Mouse (Mus musculus): ENCODE measurements around the gene Golga4.

- no peak for TF ChIP-seq GATA1 (IDR thresholded peaks at IDR 0.05; ENCODE audit: borderline replicate concordance, low read length)
- no peak for TF ChIP-seq FLI1 (IDR thresholded peaks at IDR 0.05; ENCODE audit: low read length)
Observed at GRCm38 (mm10) chr9:118496952-118497351, 9.1 kb upstream of the Golga4 start.
